Mouse (Mus musculus): ENCODE results near the gene Gm3468.
"Not testable (repeated sequence)": the region's sequence is repeated elsewhere in the genome, so short reads cannot be mapped to it uniquely, and the experiment has no call there.

Gene Gm3468

GRCm38 (mm10) chr14:6108272-6108925 lies at the start of gene Gm3468:
TSS of gene Gm3468 (minus strand) at chr14:6108665.
- peak; percentile 68 for DNase-seq (ENCODE audit: low read depth, low spot score)

GRCm38 (mm10) chr14:6125707-6126106 lies 17.2 kb upstream of the Gm3468 start, which contains the start of gene Gm3476:
TSS of gene Gm3476 (minus strand) at chr14:6125807.
- DNase-seq (ENCODE audit: low read depth, low spot score): not testable (repeated sequence)

GRCm38 (mm10) chr14:6107500-6107899 lies 965 bp downstream of the Gm3468 start:
- peak; percentile 12 for DNase-seq (ENCODE audit: low read depth, low spot score)

GRCm38 (mm10) chr14:6093842-6094241 lies 14.6 kb downstream of the Gm3468 start, which contains the start of gene Gm8206:
TSS of gene Gm8206 (minus strand) at chr14:6093942.
- not testable (repeated sequence) for DNase-seq (ENCODE audit: low read depth, low spot score)

- DNase-seq (ENCODE audit: low read depth, low spot score): not testable (repeated sequence)
These were observed 50.3 kb downstream of the Gm3468 start, which contains the start of gene Gm6337 for GRCm38 (mm10) chr14:6058167-6058566. TSS of gene Gm6337 (minus strand) at chr14:6058267.

All from R1 (cell line).